Mouse (Mus musculus) layer of hippocampus, adult 2 months (tissue): ENCODE measurements around the gene Notch1. TPM values are rescaled to one million over a fixed set of nuclear protein-coding genes. Genes with fewer than 3 reads are reported as not detected.

Source experiments
- DNase-seq, 2 experiments: peaks; one replicate each; pipeline ENCODE4 v3.0.0; 2022; ENCODE audit warnings: low spot score in 2 of 2
- H3K27ac ChIP-seq: fragments of 200-600 bp; 2 replicates; pipeline ENCODE4 v1.8.1; 2022
- H3K4me3 ChIP-seq: fragments of 200-600 bp; 2 replicates; pipeline ENCODE4 v1.8.1; 2022; ENCODE audit warnings: mild to moderate bottlenecking
- CTCF ChIP-seq: fragments of 200-600 bp; conservative IDR thresholded peaks from 2 replicates; pipeline ENCODE4 v1.8.1; 2022; ENCODE audit warnings: antibody characterized with exemption, mild to moderate bottlenecking, moderate library complexity
- total RNA-seq, 2 experiments: library from RNA; stranded (reverse); gene quantifications; 2 replicates each; pipeline ENCODE4 v1.2.3; 2021

Gene Notch1
- total RNA-seq, 2 experiments from 2014 or later: 32.7 to 35.7 TPM

GRCm38 (mm10) chr2:26460837-26461236 lies 55.6 kb downstream of the Notch1 start:
- no peak for DNase-seq
- no peak for TF ChIP-seq CTCF
- Histone ChIP-seq H3K4me3 (no peak overlapping the region), H3K27ac (no peak overlapping the region)

DNA sequence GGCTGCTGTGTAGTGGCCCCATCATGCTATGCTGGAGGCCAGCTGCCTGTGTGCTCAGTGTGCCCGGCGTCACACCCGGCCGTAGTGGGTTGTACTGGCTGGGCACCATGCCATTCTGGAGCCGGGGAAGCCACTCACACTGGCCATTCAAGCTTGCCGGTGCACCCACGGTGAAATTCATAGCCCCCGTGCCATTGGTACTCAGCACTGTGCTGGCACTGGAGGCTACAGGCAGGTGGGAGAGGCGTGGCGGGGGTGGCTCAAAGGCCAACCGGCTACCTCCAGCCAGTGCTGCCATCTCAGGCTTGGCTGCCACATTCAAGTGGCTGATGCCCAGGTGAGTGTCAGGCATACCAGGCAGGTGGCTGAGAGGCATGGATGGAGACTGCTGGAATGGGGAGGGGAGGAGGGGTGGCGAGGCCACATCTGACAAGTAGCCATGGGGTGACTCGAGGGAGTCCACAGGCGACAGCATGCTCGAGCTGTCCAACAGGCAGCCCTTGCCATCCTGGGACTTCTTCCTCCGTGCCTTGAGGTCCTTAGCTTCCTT lies 56.3 kb downstream of the Notch1 start:
- no peak for DNase-seq
- no peak for TF ChIP-seq CTCF
- H3K27ac ChIP-seq: peak overlapping the region; percentile 46; the same call in 1 of the 2 replicates
- no peak overlapping the region for H3K4me3 ChIP-seq

DNA sequence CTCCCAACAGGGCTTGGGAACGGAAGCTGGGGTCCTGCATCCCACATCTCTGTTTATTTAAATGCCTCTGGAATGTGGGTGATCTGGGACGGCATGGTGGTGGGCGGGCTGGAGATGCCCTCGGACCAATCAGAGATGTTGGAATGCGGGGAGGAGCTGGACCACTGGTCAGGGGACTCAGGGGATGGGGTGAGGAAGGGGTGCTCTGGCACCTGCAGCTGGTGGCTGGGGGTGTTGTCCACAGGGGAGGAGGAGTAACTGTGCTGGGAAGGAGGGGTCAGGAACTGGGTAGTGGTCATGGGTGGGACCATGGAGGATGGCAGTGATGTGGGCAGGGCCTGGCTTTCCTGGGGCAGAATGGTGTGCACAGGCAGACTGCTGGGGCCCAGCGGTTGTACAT lies 57.0 kb downstream of the Notch1 start:
- H3K4me3 ChIP-seq: no peak overlapping the region
- TF ChIP-seq CTCF: no peak
- peak overlapping the region; percentile 46; the same call in 1 of the 2 replicates for H3K27ac ChIP-seq
- DNase-seq: no peak

DNA sequence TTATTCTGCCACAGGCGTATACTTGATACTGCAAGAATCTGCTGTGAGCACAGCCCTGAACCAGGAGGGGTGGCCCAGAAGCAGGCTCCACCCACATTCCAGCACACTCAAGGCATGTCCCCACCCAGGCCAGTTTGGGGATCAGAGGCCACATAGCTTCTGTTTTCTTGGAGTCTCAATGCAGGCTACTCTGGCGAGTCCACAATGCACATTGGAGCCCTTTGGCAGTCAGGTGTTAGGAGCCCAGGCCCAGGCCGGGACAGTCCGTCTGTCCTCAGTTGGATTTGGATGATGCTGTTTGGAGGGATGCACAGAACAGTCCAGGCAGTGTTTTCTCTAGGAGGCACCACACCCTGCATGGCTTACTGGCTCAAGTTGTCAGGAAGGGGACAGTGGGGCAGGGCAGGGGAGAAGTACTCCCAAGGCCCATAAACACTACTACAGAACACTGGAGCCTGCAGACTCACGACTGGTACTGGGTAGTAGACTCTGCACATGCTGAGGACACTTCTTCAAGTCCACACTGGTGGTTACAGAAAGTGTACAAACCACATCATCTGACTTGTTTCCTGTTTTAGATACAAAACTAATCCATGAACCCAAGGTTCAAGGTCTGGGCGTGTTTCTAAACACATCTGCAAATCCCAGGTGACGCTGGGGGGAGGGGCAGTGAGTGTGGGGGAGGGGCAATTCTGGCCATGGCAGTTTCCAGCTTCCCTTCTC lies 57.9 kb downstream of the Notch1 start:
- Histone ChIP-seq H3K27ac (peak overlapping the region; percentile 53; the same call in 1 of the 2 replicates), H3K4me3 (no peak overlapping the region)
- no peak for TF ChIP-seq CTCF
- DNase-seq: no peak

GRCm38 (mm10) chr2:26449121-26450060 lies 67.1 kb downstream of the Notch1 start:
- peak; percentile 79 to 85 for DNase-seq
- H3K4me3 ChIP-seq: no peak overlapping the region
- peak; percentile 85 for TF ChIP-seq CTCF
- H3K27ac ChIP-seq: 0 out of 2 replicates have a peak overlapping the region, but pooled peaks have one; percentile 33

- no peak for DNase-seq
- Histone ChIP-seq H3K4me3 (peak overlapping the region; percentile 68; the same call in 1 of the 2 replicates), H3K27ac (no peak overlapping the region)
- no peak for TF ChIP-seq CTCF
Measured at GRCm38 (mm10) chr2:26447451-26447850, 69.0 kb downstream of the Notch1 start.

GRCm38 (mm10) chr2:26446671-26447070 lies 69.8 kb downstream of the Notch1 start:
- no peak for DNase-seq
- peak overlapping the region; percentile 68 for H3K4me3 ChIP-seq
- H3K27ac ChIP-seq: peak overlapping the region; percentile 95
- TF ChIP-seq CTCF: no peak

- peak overlapping the region; percentile 68 for H3K4me3 ChIP-seq
- DNase-seq: peak; percentile 88 to 94
- TF ChIP-seq CTCF: peak; percentile 25
- H3K27ac ChIP-seq: peak overlapping the region; percentile 95
Measured at GRCm38 (mm10) chr2:26445666-26446445, 70.6 kb downstream of the Notch1 start.

- H3K4me3 ChIP-seq: peak within 1 kb of the TSS; percentile 97
- TF ChIP-seq CTCF: peak; percentile 22; the same call in 1 of the 2 replicates
- peak; percentile 99 to 100 for DNase-seq
- H3K27ac ChIP-seq: peak within 1 kb of the TSS; percentile 95
Measured at GRCm38 (mm10) chr2:26444946-26445665, 71.4 kb downstream of the Notch1 start, which contains the start of gene Sec16a. Gene Sec16a (minus strand): TSS chr2:26445216.

- peak overlapping the region; percentile 97 for H3K4me3 ChIP-seq
- no peak for TF ChIP-seq CTCF
- no peak for DNase-seq
- peak overlapping the region; percentile 94 for H3K27ac ChIP-seq
Measured at GRCm38 (mm10) chr2:26444368-26444767, 72.1 kb downstream of the Notch1 start.

- no peak for TF ChIP-seq CTCF
- H3K4me3 ChIP-seq: peak overlapping the region; percentile 97
- DNase-seq: no peak
- 0 out of 2 replicates have a peak overlapping the region, but pooled peaks have one; percentile 94 for H3K27ac ChIP-seq
Measured at GRCm38 (mm10) chr2:26443876-26444275, 72.6 kb downstream of the Notch1 start.
